Mouse (Mus musculus) midbrain, embryonic 10.5 days (tissue): ENCODE results near the gene Aym1. TPM values are rescaled to one million over a fixed set of nuclear protein-coding genes. Genes with fewer than 3 reads are reported as not detected.
"Not testable (repeated sequence)": the region's sequence is repeated elsewhere in the genome, so short reads cannot be mapped to it uniquely, and the experiment has no call there.

ENCODE experiments used
- DNase-seq: peaks from one replicate; pipeline ENCODE4 v3.0.0-alpha.2; 2017; ENCODE audit warnings: low spot score
- H3K27ac ChIP-seq: fragments of 300-500 bp; sonication (generic); replicated peaks from 2 replicates; pipeline ENCODE4 v1.5.1; 2016; ENCODE audit warnings: mild to moderate bottlenecking
- H3K27me3 ChIP-seq: fragments of 300-500 bp; sonication (generic); 2 replicates; pipeline ENCODE4 v1.6.1; 2016; ENCODE audit warnings: low read depth, mild to moderate bottlenecking; ENCODE audit not compliant: poor library complexity, severe bottlenecking
- H3K36me3 ChIP-seq: fragments of 300-500 bp; sonication (generic); 2 replicates; pipeline ENCODE4 v1.6.1; 2016; ENCODE audit warnings: mild to moderate bottlenecking, moderate library complexity
- H3K4me1 ChIP-seq: fragments of 300-500 bp; sonication (generic); 2 replicates; pipeline ENCODE4 v1.6.1; 2016
- H3K4me3 ChIP-seq: fragments of 300-500 bp; sonication (generic); 2 replicates; pipeline ENCODE4 v1.5.1; 2016; ENCODE audit warnings: mild to moderate bottlenecking, moderate library complexity
- H3K9me3 ChIP-seq: fragments of 300-500 bp; sonication (generic); replicated peaks from 2 replicates; pipeline ENCODE4 v1.6.1; 2016; ENCODE audit warnings: mild to moderate bottlenecking
- WGBS: fragments of 180-500 bp; shearing (Covaris S2); methylation state at CpG from one replicate; pipeline ENCODE4 v1.1.7; 2016; 5-methylcytosine and 5-hydroxymethylcytosine counted together
- polyA plus RNA-seq: library from polyadenylated mRNA; unstranded; fragments of >200 nt; fragmentation: Nextera tagmentation; extraction: Ambion mirVana; gene quantifications from 2 replicates; pipeline ENCODE4 v1.2.1, GENCODE M21; 2016

Aym1 gene
- polyA plus RNA-seq, 1 experiment from 2014 or later, result not detected

GRCm38 (mm10) chr5:113361283-113361682, 4.2 kb downstream of the Aym1 start:
- Histone ChIP-seq H3K4me3 (no peak overlapping the region), H3K9me3 (no peaks in the 10 kb centered on the region), H3K36me3 (no peaks in the 10 kb centered on the region), H3K27ac (no peak overlapping the region), H3K27me3 (peaks cover 42% of the 10 kb centered on the region), H3K4me1 (peaks cover 25% of the 10 kb centered on the region)
- 79% methylated on average over 7 of the region's 7 CpGs for WGBS
- DNase-seq, result no peak

- Histone ChIP-seq H3K9me3 (no peaks in the 10 kb centered on the region), H3K4me1 (peaks cover 18% of the 10 kb centered on the region), H3K4me3 (no peak overlapping the region), H3K27ac (no peak overlapping the region), H3K27me3 (peaks cover 40% of the 10 kb centered on the region), H3K36me3 (no peaks in the 10 kb centered on the region)
- 78% methylated on average over 9 of the region's 9 CpGs for WGBS
- no peak for DNase-seq
Measured at GRCm38 (mm10) chr5:113362258-113362996, 5.3 kb downstream of the Aym1 start.

DNA sequence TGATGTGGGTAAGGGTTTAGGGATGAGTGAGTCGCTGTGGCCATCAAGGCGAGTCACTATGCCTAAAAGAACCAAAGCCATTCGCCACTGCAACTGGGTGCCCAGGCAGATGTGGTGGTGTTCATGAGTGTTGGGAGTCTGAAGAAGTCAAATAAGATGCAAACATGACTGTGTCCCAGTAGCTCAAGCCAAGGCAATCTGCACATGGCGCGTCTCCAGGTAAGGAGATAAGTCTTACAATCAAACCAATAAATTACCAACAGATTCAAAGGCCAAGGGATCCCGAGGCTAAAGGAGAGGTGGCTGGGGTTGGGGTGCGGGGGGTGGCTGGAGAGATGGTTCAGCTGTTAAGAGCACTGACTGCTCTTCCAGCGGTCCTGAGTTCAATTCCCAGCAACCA, 6.1 kb downstream of the Aym1 start:
- H3K27ac ChIP-seq, result no peak overlapping the region
- H3K27me3 ChIP-seq, result peaks cover 33% of the 10 kb centered on the region
- H3K36me3 ChIP-seq, result no peaks in the 10 kb centered on the region
- H3K4me1 ChIP-seq, result peaks cover 14% of the 10 kb centered on the region
- H3K4me3 ChIP-seq, result no peak overlapping the region
- no peak for DNase-seq
- H3K9me3 ChIP-seq, result no peaks in the 10 kb centered on the region
- 89% methylated on average over 8 of the region's 8 CpGs for WGBS

DNA sequence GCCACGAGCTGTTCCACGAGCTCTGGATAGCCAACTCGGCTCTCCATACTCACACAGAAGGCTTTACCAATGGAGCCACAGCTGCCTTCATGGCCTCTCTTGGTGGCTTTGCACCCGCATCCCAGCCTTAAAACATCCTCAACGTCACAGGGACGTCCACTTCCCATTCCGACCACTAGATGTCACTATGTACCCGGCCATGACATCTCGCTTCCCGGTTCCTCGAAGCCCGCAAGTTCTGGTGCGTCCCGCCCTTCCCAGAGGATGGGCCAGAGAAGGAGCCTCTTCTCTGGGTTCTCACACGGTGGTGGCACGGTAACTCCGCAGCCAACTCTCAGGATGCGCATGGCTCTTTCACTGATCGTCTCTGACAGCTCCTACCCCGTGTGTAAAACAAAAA, 8.8 kb downstream of the Aym1 start:
- WGBS, result 4% methylated on average over 20 of the region's 20 CpGs
- Histone ChIP-seq H3K27me3 (peaks cover 24% of the 10 kb centered on the region), H3K4me1 (peaks cover 14% of the 10 kb centered on the region), H3K4me3 (peak overlapping the region; percentile 14; the same call in 1 of the 2 replicates), H3K36me3 (no peaks in the 10 kb centered on the region), H3K27ac (no peak overlapping the region), H3K9me3 (no peaks in the 10 kb centered on the region)
- DNase-seq, result peak; percentile 81

GRCm38 (mm10) chr5:113367726-113368125, 10.6 kb downstream of the Aym1 start:
- not testable (repeated sequence) for DNase-seq, H3K9me3 ChIP-seq, H3K36me3 ChIP-seq, H3K4me3 ChIP-seq, H3K27ac ChIP-seq
- Histone ChIP-seq H3K27me3 (peaks cover 33% of the 10 kb centered on the region), H3K4me1 (peaks cover 22% of the 10 kb centered on the region)

DNA sequence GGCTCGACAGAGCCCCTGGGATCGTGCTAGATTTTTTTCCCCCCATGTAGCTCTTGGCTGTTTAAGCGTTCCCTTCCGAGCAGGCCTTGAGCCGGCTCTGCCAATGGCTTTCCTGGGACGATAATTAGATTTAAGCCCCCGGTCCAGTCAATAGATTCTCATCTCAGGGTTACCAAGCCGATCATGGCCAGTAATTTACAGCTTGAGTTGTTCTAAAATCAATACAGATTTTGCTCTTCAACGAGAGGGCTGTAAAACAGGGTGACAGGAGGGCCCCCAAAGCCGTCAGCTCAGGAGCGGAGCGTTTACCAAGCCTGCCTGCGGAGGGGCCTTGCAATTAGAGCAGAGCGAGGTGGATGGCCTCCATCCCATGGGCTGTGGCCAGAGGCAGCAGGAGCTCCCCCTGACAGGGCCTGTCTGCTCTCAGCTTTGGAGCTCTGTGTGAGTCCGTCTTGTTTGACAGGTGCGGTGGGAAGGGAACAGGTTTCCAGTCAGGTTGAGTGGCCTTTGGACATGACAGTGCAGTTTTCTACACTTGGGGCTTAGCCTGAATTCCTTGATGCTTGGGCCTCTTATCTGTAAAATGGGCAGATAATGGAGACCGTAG, 12.3 kb downstream of the Aym1 start:
- H3K36me3 ChIP-seq, result no peaks in the 10 kb centered on the region
- no peak for DNase-seq
- H3K27ac ChIP-seq, result no peak overlapping the region
- H3K4me1 ChIP-seq, result peaks cover 35% of the 10 kb centered on the region
- H3K4me3 ChIP-seq, result no peak overlapping the region
- 84% methylated on average over 17 of the region's 17 CpGs for WGBS
- peaks cover 32% of the 10 kb centered on the region for H3K27me3 ChIP-seq
- H3K9me3 ChIP-seq, result no peaks in the 10 kb centered on the region

DNA sequence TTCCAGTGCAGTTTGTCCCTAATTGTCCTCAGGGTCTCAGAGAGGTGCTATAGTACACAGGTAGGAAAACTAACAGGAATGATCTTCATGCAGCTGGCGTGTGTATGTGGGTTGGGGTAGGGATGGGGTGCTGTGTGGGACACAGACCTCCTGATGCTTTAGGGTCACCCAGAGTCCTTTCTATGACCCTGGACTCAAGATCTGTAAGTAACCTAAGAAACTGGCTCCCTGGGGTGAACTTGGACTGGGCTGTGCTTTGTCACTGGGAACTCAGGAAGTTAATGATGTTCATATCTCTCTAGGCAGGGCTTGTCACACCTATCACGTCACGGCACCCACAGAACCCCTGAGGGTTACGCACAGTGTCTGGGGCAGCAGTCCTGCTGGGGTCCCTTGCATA, 15.4 kb downstream of the Aym1 start:
- no peak for DNase-seq
- H3K9me3 ChIP-seq, result no peaks in the 10 kb centered on the region
- peak overlapping the region; percentile 68 for H3K27ac ChIP-seq
- 76% methylated on average over 4 of the region's 4 CpGs for WGBS
- peaks cover 30% of the 10 kb centered on the region for H3K4me1 ChIP-seq
- peaks cover 12% of the 10 kb centered on the region for H3K27me3 ChIP-seq
- H3K36me3 ChIP-seq, result no peaks in the 10 kb centered on the region
- H3K4me3 ChIP-seq, result no peak overlapping the region

DNA sequence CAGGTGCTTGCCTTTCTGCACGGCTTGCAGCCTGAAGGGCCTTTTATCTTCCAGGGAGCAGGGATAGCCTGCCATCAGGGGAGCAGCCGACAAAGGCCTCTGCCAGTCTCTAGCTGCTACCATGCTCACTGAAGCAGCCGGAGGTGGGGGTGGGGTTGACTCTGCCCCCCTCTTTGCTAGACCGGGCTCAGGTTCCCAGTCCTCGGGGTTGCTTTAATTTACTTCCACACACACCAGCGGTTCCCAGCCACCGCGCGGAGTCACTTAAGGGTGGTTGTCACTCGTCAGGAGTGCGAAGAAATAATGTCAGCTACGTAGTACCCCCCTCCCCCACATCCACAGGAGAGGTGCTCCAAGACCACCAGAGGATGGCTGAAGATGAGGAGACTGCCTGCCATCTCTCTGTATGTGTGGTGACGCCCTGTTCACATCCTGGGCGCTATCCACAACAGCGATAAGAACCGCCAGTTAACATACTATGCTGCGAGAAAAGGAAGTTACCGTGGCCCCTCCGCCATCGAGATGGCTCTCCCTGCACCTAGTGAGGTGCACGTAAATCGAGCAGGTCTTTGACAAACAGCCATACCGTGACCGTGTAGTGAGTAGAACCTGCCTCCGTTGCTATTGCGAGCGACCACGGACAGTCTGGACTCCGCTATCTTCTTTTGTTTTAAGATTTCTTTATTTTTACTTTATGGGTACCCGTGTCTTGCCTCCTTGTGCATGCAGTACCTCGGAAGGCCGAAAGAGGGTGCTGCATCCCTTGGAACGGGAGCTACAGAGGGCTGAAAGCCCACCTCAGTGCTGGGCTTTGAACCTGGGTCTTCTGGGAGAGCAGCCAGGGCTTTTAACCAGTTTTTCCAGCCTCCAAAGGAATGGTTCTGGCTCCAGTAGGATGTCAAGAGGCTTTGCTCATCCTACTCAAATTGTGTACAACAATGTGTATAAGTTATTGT, 16.2 kb downstream of the Aym1 start:
- peak; percentile 85 for DNase-seq
- H3K9me3 ChIP-seq, result no peaks in the 10 kb centered on the region
- peak overlapping the region; percentile 68 for H3K27ac ChIP-seq
- peak overlapping the region; percentile 54 for H3K4me3 ChIP-seq
- H3K27me3 ChIP-seq, result peaks cover 12% of the 10 kb centered on the region
- no peaks in the 10 kb centered on the region for H3K36me3 ChIP-seq
- H3K4me1 ChIP-seq, result peaks cover 30% of the 10 kb centered on the region
- WGBS, result 2% methylated on average over 33 of the region's 33 CpGs

DNA sequence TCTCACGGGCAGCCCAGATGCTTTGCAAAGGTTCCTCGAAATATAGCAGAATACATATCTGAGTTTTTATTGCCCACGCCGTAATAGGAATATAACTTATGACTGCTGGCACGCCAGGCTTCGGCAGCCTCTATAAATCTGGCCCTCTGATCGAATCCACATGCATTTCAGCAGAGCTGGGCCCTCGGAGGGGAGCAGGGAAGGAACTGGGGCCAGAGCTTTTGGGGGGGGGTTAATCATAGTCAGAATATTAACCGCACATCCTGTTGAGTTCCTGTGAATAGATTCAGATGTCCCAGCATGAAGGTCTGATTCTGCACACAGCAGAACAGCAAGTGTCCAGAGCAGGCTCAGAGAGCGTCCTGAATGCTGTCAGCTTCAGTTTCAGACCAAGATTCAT, 17.2 kb downstream of the Aym1 start:
- no peak for DNase-seq
- Histone ChIP-seq H3K36me3 (no peaks in the 10 kb centered on the region), H3K27ac (no peak overlapping the region), H3K4me1 (peaks cover 30% of the 10 kb centered on the region), H3K9me3 (no peaks in the 10 kb centered on the region), H3K27me3 (peaks cover 12% of the 10 kb centered on the region), H3K4me3 (no peak overlapping the region)
- 85% methylated on average over 10 of the region's 10 CpGs for WGBS

- H3K27me3 ChIP-seq, result peaks cover 12% of the 10 kb centered on the region
- no peaks in the 10 kb centered on the region for H3K9me3 ChIP-seq
- peak; percentile 69 for DNase-seq
- no peak overlapping the region for H3K4me3 ChIP-seq
- H3K36me3 ChIP-seq, result no peaks in the 10 kb centered on the region
- peaks cover 24% of the 10 kb centered on the region for H3K4me1 ChIP-seq
- WGBS, result 33% methylated on average over 3 of the region's 3 CpGs
- H3K27ac ChIP-seq, result no peak overlapping the region
Measured at GRCm38 (mm10) chr5:113375783-113376182, 18.7 kb downstream of the Aym1 start.

DNA sequence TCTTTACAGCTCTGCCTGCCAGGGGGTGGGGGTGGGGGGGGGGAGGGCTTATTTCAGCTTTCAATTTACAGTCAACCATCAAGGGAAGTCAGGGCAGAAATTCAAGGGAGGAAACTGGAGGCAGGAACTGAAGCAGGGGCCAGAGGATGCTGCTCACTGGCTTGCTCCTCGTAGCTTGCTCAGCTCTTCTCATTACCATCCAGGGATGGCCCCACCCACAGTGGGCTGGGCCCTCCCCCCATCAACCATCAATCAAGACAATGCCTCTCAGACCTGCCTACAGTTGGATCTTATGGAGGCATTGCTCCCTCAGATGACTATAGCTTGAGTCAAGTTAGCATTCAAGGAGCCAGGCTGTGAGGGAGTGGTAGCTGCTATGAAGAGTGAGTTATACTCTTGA, 19.2 kb downstream of the Aym1 start:
- peaks cover 12% of the 10 kb centered on the region for H3K27me3 ChIP-seq
- H3K27ac ChIP-seq, result no peak overlapping the region
- no peaks in the 10 kb centered on the region for H3K36me3 ChIP-seq
- 70% methylated on average over 1 of the region's 1 CpGs for WGBS
- no peak for DNase-seq
- no peak overlapping the region for H3K4me3 ChIP-seq
- no peaks in the 10 kb centered on the region for H3K9me3 ChIP-seq
- peaks cover 19% of the 10 kb centered on the region for H3K4me1 ChIP-seq

DNA sequence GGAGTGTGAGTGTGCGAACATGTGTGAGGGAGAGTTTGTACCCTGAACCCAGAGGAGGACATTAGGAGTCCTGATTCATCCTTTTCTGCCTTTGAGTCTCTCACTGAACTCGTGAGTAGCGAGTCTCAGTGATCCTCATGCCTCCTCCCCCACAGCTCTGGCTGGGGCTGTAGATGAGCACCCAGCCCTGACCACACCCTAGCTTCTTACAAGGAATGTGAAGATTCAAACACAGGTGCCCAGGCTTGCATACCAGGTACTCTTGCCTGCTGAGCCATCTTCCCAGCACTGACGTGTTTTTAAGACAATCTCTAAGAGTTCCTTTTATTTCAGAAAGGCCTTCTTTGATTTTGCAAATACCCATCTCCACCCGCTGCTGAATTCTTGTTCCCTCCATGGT, 22.3 kb downstream of the Aym1 start:
- Histone ChIP-seq H3K4me1 (peaks cover 2% of the 10 kb centered on the region; the same call in 1 of the 2 replicates), H3K9me3 (no peaks in the 10 kb centered on the region), H3K27me3 (no peaks in the 10 kb centered on the region), H3K36me3 (no peaks in the 10 kb centered on the region), H3K4me3 (no peak overlapping the region), H3K27ac (no peak overlapping the region)
- DNase-seq, result no peak
- 80% methylated on average over 5 of the region's 5 CpGs for WGBS
